Comparison of ENCODE assay signal across 8 mouse cellular contexts in the genomic region with DNA sequence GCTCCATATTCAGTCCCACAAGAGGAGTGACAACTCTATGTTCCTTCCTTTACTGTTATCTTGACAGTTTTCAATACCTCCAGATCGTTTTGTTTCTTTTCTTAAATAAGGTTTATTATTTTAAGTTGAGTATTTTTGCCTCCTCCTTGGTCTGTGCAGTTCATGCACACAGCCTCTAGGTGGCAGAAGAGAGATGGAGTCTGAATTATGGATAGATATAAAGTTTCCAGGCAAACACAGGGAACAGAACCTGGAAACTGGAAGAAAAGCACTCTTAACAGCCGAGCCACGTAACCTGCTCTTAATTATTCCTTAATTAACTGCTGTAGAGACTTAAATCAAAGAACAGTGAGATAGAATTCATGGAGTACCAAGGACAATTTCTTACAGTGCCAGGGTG.
DNase-seq lines count a peak whose midpoint lies in the region; ATAC-seq and TF ChIP-seq lines count a peak whose summit lies in the region.
"Not testable (repeated sequence)": the region's sequence is repeated elsewhere in the genome, so short reads cannot be mapped to it uniquely, and the experiment has no call there.

No protein-coding gene starts in this region.

- peak; percentile 28; the same call in 1 of the 2 replicates for TF ChIP-seq CTCF in cortical plate, adult 2 months (IDR thresholded peaks at IDR 0.05; ENCODE audit: extremely low read depth, insufficient read depth, low read length)
- TF ChIP-seq CTCF in kidney, adult 2 months (conservative IDR thresholded peaks at IDR 0.05; ENCODE audit: insufficient read depth, insufficient read length, low read depth, low read length), result not testable (repeated sequence)

- not testable (repeated sequence) for H3K27ac ChIP-seq in cortical plate, adult 2 months (ENCODE audit: insufficient read depth, low read length); kidney, adult 2 months (ENCODE audit: insufficient read depth, low read depth, low read length)

- H3K4me1 ChIP-seq in cortical plate, adult 2 months (ENCODE audit: control insufficient read depth, insufficient read depth, low read length); kidney, adult 2 months (ENCODE audit: control insufficient read depth, insufficient read depth, low read length): not testable (repeated sequence)

- ATAC-seq in CD4-positive, CD25-positive, alpha-beta regulatory T cell, adult 4 months, result peak; percentile 69
- peak; percentile 63 for ATAC-seq in megakaryocyte, adult 5-6 weeks (ENCODE audit: poor library complexity, severe bottlenecking)

- peak; percentile 16 to 20 for DNase-seq in adrenal gland, postnatal 36 days
- DNase-seq in heart, adult 18-20 months, result peak; percentile 22 to 67
- DNase-seq in kidney, adult 2 months, result peak; percentile 54
- peak; percentile 7 to 21 for DNase-seq in left cerebral cortex, adult 18-20 months (ENCODE audit: low spot score in 2 of 2)
- DNase-seq in right cerebral cortex, postnatal 10 days (ENCODE audit: low spot score in 2 of 2), result peak; percentile 48 to 58

- not testable (repeated sequence) for TF ChIP-seq POLR2A in cortical plate, adult 2 months (IDR thresholded peaks at IDR 0.05; ENCODE audit: extremely low read depth, insufficient read depth, low read length); kidney, adult 2 months (IDR thresholded peaks at IDR 0.05; ENCODE audit: low read depth, low read length)

- not testable (repeated sequence) for H3K4me3 ChIP-seq in cortical plate, adult 2 months (ENCODE audit: insufficient read depth, low read length); kidney, adult 2 months (ENCODE audit: insufficient read depth, low read depth, low read length)

- WGBS in kidney, adult 2 months, result 7% methylated on average over 3 of the region's 3 CpGs

- H3K36me3 ChIP-seq in kidney, adult 2 months (ENCODE audit: control insufficient read depth, insufficient read depth, low read length), result not testable (repeated sequence)

- not testable (repeated sequence) for H3K27me3 ChIP-seq in kidney, adult 2 months (replicated peaks; ENCODE audit: control insufficient read depth, insufficient read depth, low read length)
